Mouse (Mus musculus) gastrocnemius, adult 18-20 months (tissue): Measurements from ENCODE around the gene Zfp984. TPM values are rescaled to one million over a fixed set of nuclear protein-coding genes. Genes with fewer than 3 reads are reported as not detected.

Experiments
- total RNA-seq, 2 experiments: library from RNA; stranded (reverse); gene quantifications; 2 replicates each; pipeline ENCODE4 v1.2.3; 2021

Zfp984 gene
- total RNA-seq, 2 experiments from 2014 or later = 1.2 to 1.3 TPM

Other genes starting within 250 kb of the Zfp984 start
- under 1 TPM; 0.57 to 0.64 TPM for gene Zfp979, start 167.3 kb downstream of the Zfp984 start, total RNA-seq
- under 1 TPM in 1 of 2 experiments, not detected in 1; 0.07 TPM for gene Zfp534, start 107.2 kb downstream of the Zfp984 start, total RNA-seq
- gene Zfp933, start 38.6 kb upstream of the Zfp984 start, total RNA-seq = 1 to 10 TPM; 7.8 to 9.0 TPM
- gene Miip, start 59.0 kb upstream of the Zfp984 start, total RNA-seq = 1 to 10 TPM; 4.5 to 6.1 TPM
- gene Fv1, start 59.2 kb upstream of the Zfp984 start, total RNA-seq = 1 to 10 TPM; 5.5 to 7.0 TPM
- gene Mfn2, start 94.9 kb upstream of the Zfp984 start, total RNA-seq = 100 to 1,000 TPM; 403 to 443 TPM
- gene Plod1, start 127.0 kb upstream of the Zfp984 start, total RNA-seq = 10 to 100 TPM; 16.0 to 17.2 TPM
- gene 2510039O18Rik, start 131.1 kb upstream of the Zfp984 start, total RNA-seq = 10 to 100 TPM; 19.2 to 19.8 TPM
- not detected for gene Nppb, start 176.0 kb upstream of the Zfp984 start, total RNA-seq
- gene Nppa, start 190.9 kb upstream of the Zfp984 start, total RNA-seq = not detected
- gene Clcn6, start 229.0 kb upstream of the Zfp984 start, total RNA-seq = 1 to 10 TPM; 4.8 to 4.9 TPM
- gene Mthfr, start 229.3 kb upstream of the Zfp984 start, total RNA-seq = 1 to 10 TPM; 8.9 to 9.3 TPM